In the genomic region with DNA sequence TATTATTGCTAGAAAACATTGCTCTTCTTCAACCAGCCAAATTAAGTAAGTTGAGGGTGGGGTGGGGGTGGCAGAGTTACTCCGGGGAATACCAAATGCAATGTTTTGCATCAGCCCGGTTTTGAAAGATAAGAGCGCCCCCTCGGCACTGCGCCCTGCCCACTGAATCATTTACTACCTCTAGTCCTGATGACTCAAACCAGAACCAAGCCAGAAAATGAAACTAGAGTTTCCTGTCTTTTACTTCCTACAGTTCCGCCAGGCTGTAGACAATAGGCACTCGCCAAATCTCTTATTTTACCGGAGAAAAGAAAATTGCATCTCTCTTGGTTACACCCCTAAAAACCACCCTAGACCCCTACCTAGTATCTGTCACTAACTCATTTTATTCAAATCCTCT, we compare ENCODE assay signal across 8 mouse cellular contexts. TPM values are rescaled to one million over a fixed set of nuclear protein-coding genes. Genes with fewer than 3 reads are reported as not detected.
A peak's percentile ranks its signal among the peaks of the same experiment; 100 is the strongest.
DNase-seq lines count a peak whose midpoint lies in the region; ATAC-seq and TF ChIP-seq lines count a peak whose summit lies in the region.

No protein-coding gene starts in this region.

- in situ Hi-C loops in ES-E14 (cut with MboI; ENCODE audit: low sequenced_read_pairs in 2 of 2, unreplicated experiment in 2 of 2): loop anchor here in 1 of 2 experiments (25.0 kb wide), 1 partner anchor 227 kb away; no protein-coding TSS in a partner anchor

- peaks cover 0 to 4% of the 10 kb centered on the region in 2 experiments; a peak in 3 of 4 replicates for H3K4me1 ChIP-seq in ES-E14 (ENCODE audit: control insufficient read depth in 2 of 2, insufficient read depth in 2 of 2, low read length in 2 of 2, poor library complexity in 1 of 2)
- peaks cover 14% of the 10 kb centered on the region for H3K4me1 ChIP-seq in bone marrow macrophage, adult 2 months (ENCODE audit: control insufficient read depth, insufficient read depth, low read length)
- H3K4me1 ChIP-seq in forebrain, embryonic 13.5 days: peaks cover 13% of the 10 kb centered on the region
- no peaks in the 10 kb centered on the region for H3K4me1 ChIP-seq in lung, embryonic 14.5 days (ENCODE audit: insufficient read depth)
- peaks cover 17% of the 10 kb centered on the region for H3K4me1 ChIP-seq in neural tube, embryonic 15.5 days

- H3K36me3 ChIP-seq in ES-E14 (ENCODE audit: control insufficient read depth, insufficient read depth, low read length, poor library complexity, severe bottlenecking): no peaks in the 10 kb centered on the region
- H3K36me3 ChIP-seq in forebrain, embryonic 13.5 days (ENCODE audit: poor library complexity, severe bottlenecking): no peaks in the 10 kb centered on the region
- 0 out of 2 replicates have a peak, but pooled peaks cover 2% of the 10 kb centered on the region for H3K36me3 ChIP-seq in lung, embryonic 14.5 days (ENCODE audit: insufficient read depth)
- peaks cover 7% of the 10 kb centered on the region; the same call in 1 of the 2 replicates for H3K36me3 ChIP-seq in neural tube, embryonic 15.5 days

- H3K9me3 ChIP-seq in ES-E14 (ENCODE audit: control insufficient read depth, insufficient read depth, low read depth, low read length): no peaks in the 10 kb centered on the region
- H3K9me3 ChIP-seq in forebrain, embryonic 13.5 days (replicated peaks): no peaks in the 10 kb centered on the region
- no peaks in the 10 kb centered on the region for H3K9me3 ChIP-seq in lung, embryonic 14.5 days (ENCODE audit: low read depth, low read length)
- no peaks in the 10 kb centered on the region for H3K9me3 ChIP-seq in neural tube, embryonic 15.5 days (replicated peaks)

- no peak for TF ChIP-seq POLR2A in bone marrow macrophage, adult 2 months (IDR thresholded peaks at IDR 0.05; ENCODE audit: borderline replicate concordance, low read depth, low read length)

- H3K4me3 ChIP-seq in ES-E14 (ENCODE audit: insufficient read depth in 1 of 2, low read depth in 1 of 2, low read length in 2 of 2, poor library complexity in 1 of 2, severe bottlenecking in 1 of 2): peak overlapping the region; percentile 82 to 83
- H3K4me3 ChIP-seq in bone marrow macrophage, adult 2 months (ENCODE audit: insufficient read depth, low read length): peak overlapping the region; percentile 90
- peak overlapping the region; percentile 66 for H3K4me3 ChIP-seq in forebrain, embryonic 13.5 days
- H3K4me3 ChIP-seq in layer of hippocampus, adult 2 months: peak overlapping the region; percentile 71
- H3K4me3 ChIP-seq in lung, embryonic 14.5 days (ENCODE audit: low read depth, low read length): peak overlapping the region; percentile 74
- H3K4me3 ChIP-seq in neural tube, embryonic 15.5 days (replicated peaks): peak overlapping the region; percentile 55

- H3K27me3 ChIP-seq in forebrain, embryonic 13.5 days: no peaks in the 10 kb centered on the region
- H3K27me3 ChIP-seq in lung, embryonic 14.5 days (ENCODE audit: insufficient read depth, low read length): no peaks in the 10 kb centered on the region
- no peaks in the 10 kb centered on the region for H3K27me3 ChIP-seq in neural tube, embryonic 15.5 days (replicated peaks)

- peak overlapping the region; percentile 81 for H3K4me2 ChIP-seq in forebrain, embryonic 13.5 days
- H3K4me2 ChIP-seq in lung, embryonic 14.5 days: peak overlapping the region; percentile 71
- H3K4me2 ChIP-seq in neural tube, embryonic 15.5 days: peak overlapping the region; percentile 84

- ATAC-seq in forebrain, embryonic 13.5 days: 0 out of 2 replicates have a peak, but pooled peaks have one; percentile 3
- peak; percentile 74 to 76 for ATAC-seq in hematopoietic stem cell, adult 5-6 weeks (replicated peaks in 1 of 2; ENCODE audit: insufficient read depth in 1 of 2, low FRiP score in 2 of 2, low TSS enrichment in 1 of 2, low read depth in 1 of 2, poor library complexity in 2 of 2, severe bottlenecking in 2 of 2)
- ATAC-seq in lung, embryonic 14.5 days (ENCODE audit: insufficient read depth): no peak
- peak; percentile 15; the same call in 1 of the 2 replicates for ATAC-seq in neural tube, embryonic 15.5 days (ENCODE audit: low FRiP score)

- H3K9ac ChIP-seq in ES-E14 (ENCODE audit: insufficient read depth, low read depth, low read length, poor library complexity, severe bottlenecking): no peak overlapping the region
- H3K9ac ChIP-seq in forebrain, embryonic 13.5 days: peak overlapping the region; percentile 73
- H3K9ac ChIP-seq in lung, embryonic 14.5 days: peak overlapping the region; percentile 76
- peak overlapping the region; percentile 59 for H3K9ac ChIP-seq in neural tube, embryonic 15.5 days (replicated peaks)

- WGBS in forebrain, embryonic 13.5 days: 7% methylated on average over 8 of the region's 8 CpGs
- WGBS in lung, embryonic 14.5 days: 2% methylated on average over 8 of the region's 8 CpGs
- WGBS in neural tube, embryonic 15.5 days: 8% methylated on average over 8 of the region's 8 CpGs

- no peak for DNase-seq in ES-E14 (ENCODE audit: low read depth, low spot score)
- DNase-seq in layer of hippocampus, adult 2 months (ENCODE audit: low spot score in 2 of 2): peak; percentile 54 to 77
- peak; percentile 75 for DNase-seq in lung, embryonic 14.5 days
- DNase-seq in thymus, postnatal 25 days: peak; percentile 73

- TF ChIP-seq CTCF in bone marrow macrophage, adult 2 months (IDR thresholded peaks at IDR 0.05; ENCODE audit: low read depth, low read length): no peak
- TF ChIP-seq CTCF in layer of hippocampus, adult 2 months (conservative IDR thresholded peaks at IDR 0.05): peak; percentile 48
- TF ChIP-seq CTCF in lung, embryonic 14.5 days (IDR thresholded peaks at IDR 0.05; ENCODE audit: low read depth): peak; percentile 19; the same call in 1 of the 2 replicates

- no peak overlapping the region for H3K27ac ChIP-seq in ES-E14 (ENCODE audit: insufficient read depth, low read depth, low read length, poor library complexity, severe bottlenecking)
- H3K27ac ChIP-seq in bone marrow macrophage, adult 2 months (ENCODE audit: insufficient read depth, low read depth, low read length): peak overlapping the region; percentile 88
- H3K27ac ChIP-seq in forebrain, embryonic 13.5 days: no peak overlapping the region
- H3K27ac ChIP-seq in layer of hippocampus, adult 2 months: peak overlapping the region; percentile 93
- H3K27ac ChIP-seq in lung, embryonic 14.5 days (ENCODE audit: low read depth): peak overlapping the region; percentile 69
- peak overlapping the region; percentile 70 for H3K27ac ChIP-seq in neural tube, embryonic 15.5 days (replicated peaks)

TF ChIP-seq in ES-E14, 5 proteins besides CTCF, POLR2A, EP300 and RAD21:
- TF ChIP-seq ZNF384 (IDR thresholded peaks at IDR 0.05; ENCODE audit: low read depth, low read length) (no peak), MAFK (IDR thresholded peaks at IDR 0.05; ENCODE audit: insufficient read depth, low read depth, low read length) (no peak), ZC3H11A (IDR thresholded peaks at IDR 0.05; ENCODE audit: borderline replicate concordance, low read depth, low read length) (no peak), CHD2 (IDR thresholded peaks at IDR 0.05; ENCODE audit: low read depth, low read length) (no peak), HCFC1 (IDR thresholded peaks at IDR 0.05; ENCODE audit: borderline replicate concordance, insufficient read depth, low read length) (no peak)

RNA-seq across cellular contexts. Expression of a gene that starts 4.3 kb away (rescaled TPM):
- total RNA-seq in ES-E14 (2012; rRNA removed): 6.5 and 8.0 TPM in 2 replicates
- polyA plus RNA-seq in bone marrow macrophage, adult 2 months (2012; ENCODE audit: insufficient read depth, insufficient read length, missing spikeins): 113 and 114 TPM in 2 replicates
- polyA plus RNA-seq in forebrain, embryonic 13.5 days (2015; fragmentation: Nextera tagmentation; extraction: Ambion mirVana): 8.0 and 10.6 TPM in 2 replicates
- 94.2 and 103 TPM in 2 replicates for total RNA-seq in hematopoietic stem cell, adult 5-6 weeks (2017)
- 10 to 100 TPM; 35.1 to 37.2 TPM for total RNA-seq in layer of hippocampus, adult 2 months (2021)
- 20.8 and 25.3 TPM in 2 replicates for polyA plus RNA-seq in lung, embryonic 14.5 days (2014; fragmentation: Nextera tagmentation; extraction: Ambion mirVana)
- 26.6 and 31.5 TPM in 2 replicates for polyA plus RNA-seq in neural tube, embryonic 15.5 days (2015; fragmentation: Nextera tagmentation; extraction: Ambion mirVana)

RNA-seq across cellular contexts. Expression of a gene that starts 59.8 kb away (rescaled TPM):
- total RNA-seq in ES-E14 (2012; rRNA removed): 0.31 and 0.37 TPM in 2 replicates
- 0.38 and 0.40 TPM in 2 replicates for polyA plus RNA-seq in bone marrow macrophage, adult 2 months (2012; ENCODE audit: insufficient read depth, insufficient read length, missing spikeins)
- 1.0 and 1.3 TPM in 2 replicates for polyA plus RNA-seq in forebrain, embryonic 13.5 days (2015; fragmentation: Nextera tagmentation; extraction: Ambion mirVana)
- 0.45 and 1.1 TPM in 2 replicates for total RNA-seq in hematopoietic stem cell, adult 5-6 weeks (2017)
- total RNA-seq in layer of hippocampus, adult 2 months (2021): under 1 TPM; 0.26 to 0.29 TPM
- 1.2 and 1.9 TPM in 2 replicates for polyA plus RNA-seq in lung, embryonic 14.5 days (2014; fragmentation: Nextera tagmentation; extraction: Ambion mirVana)
- polyA plus RNA-seq in neural tube, embryonic 15.5 days (2015; fragmentation: Nextera tagmentation; extraction: Ambion mirVana): 1.8 and 3.9 TPM in 2 replicates

Comparison
In these comparisons a context has a peak if more than half of its experiments do, and no peak if none do; other contexts are left out.
1. H3K27ac ChIP-seq: peak in bone marrow macrophage, adult 2 months (single experiment), layer of hippocampus, adult 2 months (single experiment), lung, embryonic 14.5 days (single experiment) and neural tube, embryonic 15.5 days (single experiment); none in ES-E14 (single experiment) and forebrain, embryonic 13.5 days (single experiment).
2. Peak in every context shown above with its lines, with median percentiles within 50 percentile points of each other: H3K4me3 ChIP-seq and H3K4me2 ChIP-seq.